Mouse (Mus musculus) cerebellum, postnatal 10 days (tissue): ENCODE data around the gene Cldn34c1.
"Not testable (repeated sequence)": the region's sequence is repeated elsewhere in the genome, so short reads cannot be mapped to it uniquely, and the experiment has no call there.

Experiments
- DNase-seq, 2 experiments: peaks; one replicate each; pipeline ENCODE4 v3.0.0; 2021; ENCODE audit warnings: mixed read lengths in 2 of 2

Gene Cldn34c1

GRCm38 (mm10) chrX:123103291-123104260 is at the start of gene Cldn34c1:
Gene Cldn34c1, plus strand, starts transcription at chrX:123103495.
- DNase-seq = peak; percentile 84 to 92

- DNase-seq = no peak
Measured at GRCm38 (mm10) chrX:123087441-123087840, 15.9 kb upstream of the Cldn34c1 start.

- DNase-seq = peak; percentile 23 to 37
Measured at GRCm38 (mm10) chrX:123102806-123103205, 489 bp upstream of the Cldn34c1 start.

GRCm38 (mm10) chrX:123104692-123105091 is 1.4 kb downstream of the Cldn34c1 start:
- peak in 1 of 2 experiments; percentile 1 for DNase-seq

GRCm38 (mm10) chrX:123222381-123222780 is 119.1 kb downstream of the Cldn34c1 start, which contains the start of gene Srsx:
Gene Srsx, minus strand, starts transcription at chrX:123222481.
- not testable (repeated sequence) for DNase-seq
